Mouse (Mus musculus) monocyte, adult 5-6 weeks (primary cell): Measurements from ENCODE around the gene Phlpp1. TPM values are rescaled to one million over a fixed set of nuclear protein-coding genes. Genes with fewer than 3 reads are reported as not detected.

Experiments
- ATAC-seq: fragments of 153-309, 156-312 bp; replicated peaks from 2 replicates; pipeline ENCODE4 v1.8.0; 2017; ENCODE audit warnings: mild to moderate bottlenecking; ENCODE audit not compliant: low TSS enrichment, insufficient number of reproducible peaks, severe bottlenecking, poor library complexity, low FRiP score
- total RNA-seq: library from RNA; stranded (forward); fragments of 200-1000, 200-491, 200-594 nt; gene quantifications from 3 replicates; pipeline ENCODE4 v1.2.3, GENCODE M21; 2017

Phlpp1 gene
- total RNA-seq = 12.1 to 19.9 TPM (median 16.2 TPM) in 3 replicates

DNA sequence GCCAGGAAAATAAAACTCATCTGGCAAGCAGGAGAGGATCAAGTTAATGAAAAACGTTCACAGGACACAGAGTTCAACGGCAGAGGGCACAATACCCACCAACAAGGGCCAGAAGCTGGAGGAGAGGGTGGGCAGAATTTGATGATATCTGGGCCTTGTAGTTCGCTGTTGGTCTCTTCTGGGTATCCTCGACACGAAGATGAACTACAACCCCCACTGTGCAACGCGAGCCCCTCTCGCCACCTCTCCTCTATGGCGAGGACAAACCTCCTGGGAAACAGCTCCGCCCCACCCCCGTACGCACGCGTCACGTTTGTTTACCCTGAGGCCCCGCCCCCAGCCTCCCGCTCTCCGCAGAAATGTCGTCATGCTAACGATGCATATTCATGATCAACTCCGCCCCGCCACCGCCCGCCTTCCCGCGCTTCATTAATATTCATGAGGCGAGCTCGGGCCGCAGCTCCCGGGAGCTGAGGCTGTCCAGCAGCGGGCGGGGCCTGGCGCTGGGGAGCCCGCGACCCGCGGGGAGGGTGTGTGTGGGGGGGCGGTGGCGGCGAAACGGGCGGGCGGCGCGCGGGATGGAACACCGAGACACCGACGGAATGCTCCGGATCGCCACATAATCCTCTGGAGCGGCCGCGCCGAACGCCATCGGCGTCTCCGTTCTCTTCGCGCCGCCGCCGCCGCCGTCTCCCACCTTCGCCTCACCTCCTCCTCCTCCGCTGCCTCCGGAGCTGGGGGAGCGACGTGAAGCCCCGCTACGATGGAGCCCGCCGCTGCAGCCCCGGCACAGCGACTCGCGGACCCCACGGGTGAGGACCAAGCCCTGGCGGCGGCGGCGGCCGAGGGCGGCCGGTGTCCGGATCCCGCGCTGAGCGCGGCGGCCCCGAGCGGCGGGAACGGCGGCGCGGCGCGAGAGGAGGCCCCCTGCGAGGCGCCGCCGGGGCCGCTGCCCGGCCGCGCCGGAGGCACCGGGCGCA lies at the start of gene Phlpp1:
Gene Phlpp1, plus strand, starts transcription at position 512 of the 980 bp plus-strand sequence.
- peak; percentile 96 for ATAC-seq

DNA sequence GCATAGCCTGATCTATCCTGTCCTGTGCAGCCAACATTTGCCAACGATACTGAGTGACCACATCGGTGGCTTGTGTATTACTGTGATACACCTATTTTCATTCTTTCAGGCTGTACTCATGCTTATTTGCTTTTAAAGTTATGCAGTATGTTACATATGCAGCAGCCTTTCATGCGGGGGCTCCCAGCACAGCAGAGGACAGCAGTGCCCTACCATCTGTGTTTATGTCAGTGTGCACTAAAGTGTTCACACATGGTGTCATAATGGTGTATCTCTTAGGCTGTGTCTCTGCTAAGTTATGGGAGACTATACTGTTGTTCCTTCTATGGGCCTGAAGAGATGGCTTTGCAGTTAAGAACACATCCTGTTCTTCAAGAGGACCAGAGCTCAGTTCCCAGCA lies 45.0 kb upstream of the Phlpp1 start:
- ATAC-seq = no peak

- no peak for ATAC-seq
Observed at GRCm38 (mm10) chr1:106131697-106132349, 39.7 kb upstream of the Phlpp1 start.

- ATAC-seq = no peak
Observed at GRCm38 (mm10) chr1:106132350-106132700, 39.2 kb upstream of the Phlpp1 start.

DNA sequence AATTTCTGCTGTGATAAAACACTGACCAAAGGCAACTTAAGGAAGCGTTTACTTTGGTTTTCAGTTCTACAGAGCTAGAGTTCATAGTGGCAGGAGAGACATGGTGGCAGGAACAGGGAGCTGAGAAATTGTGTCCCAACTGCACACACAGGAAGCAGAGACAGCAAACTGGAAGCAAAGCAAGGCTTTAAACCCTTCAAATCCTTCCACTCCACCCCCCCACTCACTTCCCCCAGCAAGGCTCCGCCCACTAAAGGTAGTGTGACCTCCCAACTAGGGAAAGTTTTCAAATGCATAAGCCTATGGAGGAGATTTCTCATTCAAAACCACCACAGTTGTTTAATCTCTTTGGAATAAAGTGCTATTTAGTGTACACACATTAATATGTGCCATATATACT lies 32.9 kb upstream of the Phlpp1 start:
- no peak; the same call in 1 of the 2 replicates for ATAC-seq

GRCm38 (mm10) chr1:106139137-106139536 lies 32.4 kb upstream of the Phlpp1 start:
- no peak; the same call in 1 of the 2 replicates for ATAC-seq

DNA sequence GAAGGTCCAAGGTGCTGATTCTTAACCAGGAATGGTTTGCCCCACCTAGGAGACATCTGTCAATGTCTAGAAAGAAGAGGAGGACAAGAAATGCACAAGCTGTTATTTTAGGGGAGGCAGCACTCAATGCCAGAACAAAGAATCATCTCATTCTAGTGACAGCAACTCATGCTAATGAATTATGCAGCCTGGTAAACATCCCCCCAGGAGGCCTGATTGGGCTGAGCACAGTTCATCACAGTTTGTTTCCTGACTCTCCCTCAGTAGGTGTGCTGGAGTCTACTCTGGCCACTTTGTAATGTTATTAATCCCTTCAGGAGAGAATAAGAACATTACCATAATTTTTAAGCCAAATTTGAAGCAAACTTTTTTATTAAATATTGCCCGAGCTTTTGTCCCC lies 29.5 kb upstream of the Phlpp1 start:
- no peak for ATAC-seq

DNA sequence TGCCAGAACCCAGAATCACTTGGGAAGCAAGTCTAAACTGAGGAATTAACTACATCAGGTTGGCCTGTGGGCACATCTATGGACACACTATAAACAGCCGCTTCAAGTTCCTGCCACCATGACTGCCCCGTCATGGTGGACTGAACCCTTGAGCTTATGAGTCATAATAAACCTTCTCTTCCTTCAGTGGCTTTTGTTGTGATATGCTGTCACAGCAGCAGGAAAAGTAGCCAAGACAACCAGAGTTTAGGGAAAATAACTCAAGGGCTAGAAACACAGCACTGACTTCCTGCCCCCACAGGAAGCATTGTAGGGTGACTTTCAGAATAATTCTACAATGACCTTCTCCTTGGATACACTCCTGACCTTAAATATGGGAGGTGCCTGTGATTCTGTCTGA lies 27.0 kb upstream of the Phlpp1 start:
- no peak for ATAC-seq

DNA sequence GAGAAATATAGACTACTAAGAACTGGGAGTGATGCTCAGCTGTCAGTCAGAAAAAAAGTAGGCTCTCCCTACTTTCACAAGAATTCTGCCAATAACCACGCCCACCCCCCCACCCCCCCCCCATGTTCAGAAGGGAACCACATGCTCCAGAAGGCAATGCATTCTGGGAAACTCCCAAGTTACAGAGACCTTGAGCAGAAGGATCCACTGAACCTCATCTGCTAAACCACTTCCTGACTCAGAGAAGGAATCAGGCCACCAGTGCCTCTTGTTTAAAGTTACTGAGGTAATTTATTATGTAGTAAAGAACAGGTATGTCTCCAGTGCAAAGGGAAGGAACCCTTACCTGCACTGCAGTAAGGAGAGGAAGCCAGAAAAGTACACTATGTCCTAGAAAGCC lies 26.5 kb upstream of the Phlpp1 start:
- ATAC-seq = no peak

GRCm38 (mm10) chr1:106145565-106146190 lies 25.9 kb upstream of the Phlpp1 start:
- ATAC-seq = no peak

- ATAC-seq = no peak
Observed at GRCm38 (mm10) chr1:106148386-106149380, 22.9 kb upstream of the Phlpp1 start.

- peak; percentile 94 for ATAC-seq
Observed at GRCm38 (mm10) chr1:106151846-106152245, 19.7 kb upstream of the Phlpp1 start.

- 0 out of 2 replicates have a peak, but pooled peaks have one; percentile 20 for ATAC-seq
Observed at GRCm38 (mm10) chr1:106152742-106153141, 18.8 kb upstream of the Phlpp1 start.

GRCm38 (mm10) chr1:106154590-106154989 lies 17.0 kb upstream of the Phlpp1 start:
- ATAC-seq = no peak

DNA sequence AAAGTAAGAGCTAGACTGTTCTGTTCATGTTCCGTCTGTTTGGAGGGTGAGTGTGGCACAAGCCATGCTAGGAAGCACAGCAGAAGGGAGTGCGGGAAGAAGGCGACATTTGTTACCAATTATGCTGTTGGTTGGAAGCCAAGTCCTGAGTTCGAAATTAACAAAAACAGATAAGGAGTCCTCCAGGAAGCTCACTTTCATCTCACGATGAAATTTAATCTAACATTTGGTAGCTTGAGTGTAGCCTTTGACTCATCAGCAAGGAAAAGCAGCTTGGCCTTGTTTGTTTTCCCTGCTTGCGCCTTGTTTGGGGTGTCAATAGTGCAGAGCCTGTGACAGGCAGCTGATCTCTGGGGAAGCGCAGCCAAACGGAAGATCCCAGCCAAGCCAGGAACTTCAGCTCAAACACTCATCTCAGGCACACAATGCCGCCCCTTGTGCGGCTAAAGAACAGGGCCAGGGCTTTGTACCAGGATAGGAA lies 16.4 kb upstream of the Phlpp1 start:
- no peak for ATAC-seq

DNA sequence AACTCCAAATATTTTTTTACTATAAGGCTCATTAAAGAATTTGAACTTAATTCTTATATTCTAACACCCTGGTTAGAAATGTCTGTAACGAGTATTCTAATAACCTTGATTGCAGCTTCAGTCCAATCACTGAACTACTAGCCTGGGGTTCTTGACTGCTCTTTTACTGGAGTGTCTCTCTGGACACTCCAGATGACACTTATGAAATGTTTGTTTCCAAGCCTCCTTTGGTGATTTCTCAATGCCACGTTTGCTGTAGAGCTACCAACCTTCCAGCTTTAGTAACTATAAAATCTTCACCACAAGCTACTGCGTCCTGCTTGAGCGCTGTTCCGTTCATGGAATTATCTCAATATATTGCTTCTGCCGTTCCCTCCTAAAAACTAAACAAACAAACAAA lies 15.8 kb upstream of the Phlpp1 start:
- ATAC-seq = no peak

DNA sequence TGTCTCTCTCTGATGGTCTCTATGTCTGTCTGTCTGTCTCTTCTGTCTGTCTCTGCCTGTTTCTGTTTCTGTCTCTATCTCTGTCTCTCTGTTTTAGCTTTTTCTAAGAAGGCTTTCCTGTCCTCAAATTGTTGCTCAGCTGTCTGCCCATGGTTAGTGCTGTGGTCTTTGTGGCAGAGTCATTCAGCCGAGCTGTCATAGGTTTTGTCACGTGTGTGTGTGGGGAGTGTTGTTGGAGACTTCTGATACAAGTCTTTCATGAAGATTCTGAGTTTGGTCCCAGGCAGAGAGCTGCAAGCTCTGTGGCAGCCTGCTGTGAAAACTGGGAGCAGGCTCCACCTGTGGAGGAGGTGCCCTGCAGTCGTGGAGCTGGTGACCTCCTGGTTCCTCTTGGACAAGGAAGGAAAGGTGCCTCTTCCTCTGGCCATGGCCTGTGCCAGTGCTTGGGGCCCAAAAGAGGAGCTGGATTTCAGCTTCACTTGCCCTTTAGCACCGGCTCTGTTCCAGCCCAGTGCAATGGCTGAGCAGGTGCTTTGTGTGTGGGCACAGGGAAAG lies 13.5 kb upstream of the Phlpp1 start:
- ATAC-seq = no peak

DNA sequence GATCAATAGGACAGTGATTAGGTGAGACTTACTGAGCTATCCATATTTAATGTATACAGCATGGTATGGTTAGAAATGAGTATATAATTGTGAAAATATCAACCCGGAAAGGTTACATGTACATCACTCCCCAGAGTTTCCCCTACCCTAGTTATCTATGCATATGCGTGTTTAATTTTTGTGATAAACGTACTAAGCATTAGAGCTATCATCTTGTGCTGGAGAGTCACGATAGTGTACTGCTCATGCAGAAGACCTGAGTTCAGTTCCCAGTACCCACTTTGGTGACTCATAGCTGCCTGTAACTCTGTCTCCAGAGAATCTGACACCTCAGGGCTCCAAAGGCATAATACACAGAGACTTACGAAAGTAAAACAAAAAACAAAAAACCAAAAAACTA lies 11.9 kb upstream of the Phlpp1 start:
- no peak for ATAC-seq
